Mouse (Mus musculus) lung, postnatal 0 days (tissue): ENCODE measurements around the gene Sdr16c6. TPM values are rescaled to one million over a fixed set of nuclear protein-coding genes. Genes with fewer than 3 reads are reported as not detected.

ENCODE experiments used
- ATAC-seq: fragments of 200-750 bp; cut with Nextera tagmentation; 2 replicates; pipeline ENCODE4 v1.8.0; 2017; ENCODE audit warnings: moderate library complexity
- DNase-seq: peaks from one replicate; pipeline ENCODE4 v3.0.0-alpha.2; 2016; ENCODE audit warnings: low spot score
- H3K27ac ChIP-seq: fragments of 300-500 bp; sonication (generic); 2 replicates; pipeline ENCODE4 v1.5.1; 2014; ENCODE audit warnings: antibody characterized with exemption, mild to moderate bottlenecking, low read length, mixed read lengths
- H3K27me3 ChIP-seq: fragments of 300-500 bp; sonication (generic); replicated peaks from 2 replicates; pipeline ENCODE4 v1.6.1; 2014; ENCODE audit warnings: low read length, mixed read lengths; ENCODE audit not compliant: insufficient read depth
- H3K36me3 ChIP-seq: fragments of 300-500 bp; sonication (generic); 2 replicates; pipeline ENCODE4 v1.6.1; 2014; ENCODE audit warnings: low read length, mixed read lengths; ENCODE audit not compliant: insufficient read depth
- H3K4me1 ChIP-seq: fragments of 300-500 bp; sonication (generic); 2 replicates; pipeline ENCODE4 v1.6.1; 2014; ENCODE audit warnings: antibody characterized with exemption, low read depth, low read length, mixed read lengths; ENCODE audit not compliant: insufficient read depth
- H3K4me2 ChIP-seq: fragments of 300-500 bp; sonication (generic); replicated peaks from 2 replicates; pipeline ENCODE4 v1.6.1; 2014; ENCODE audit warnings: low read depth, mild to moderate bottlenecking, low read length, moderate library complexity, mixed read lengths
- H3K4me3 ChIP-seq: fragments of 300-500 bp; sonication (generic); 2 replicates; pipeline ENCODE4 v1.5.1; 2014; ENCODE audit warnings: low read depth, low read length
- H3K9ac ChIP-seq: fragments of 300-500 bp; sonication (generic); replicated peaks from 2 replicates; pipeline ENCODE4 v1.6.1; 2014; ENCODE audit warnings: low read depth, mild to moderate bottlenecking
- H3K9me3 ChIP-seq: fragments of 300-500 bp; sonication (generic); 2 replicates; pipeline ENCODE4 v1.6.1; 2016; ENCODE audit warnings: low read length, mixed read lengths
- CTCF ChIP-seq: IDR thresholded peaks from 2 replicates; pipeline ENCODE4 v1.5.1; 2016; ENCODE audit warnings: antibody characterized with exemption, mild to moderate bottlenecking
- EP300 ChIP-seq: IDR thresholded peaks from 2 replicates; pipeline ENCODE4 v1.6.1; 2016; ENCODE audit warnings: antibody characterized with exemption, mild to moderate bottlenecking, control low read depth
- WGBS: fragments of 180-500 bp; shearing (Covaris S2); extraction: QIAGEN DNeasy Blood & Tissue Kit; methylation state at CpG from one replicate; pipeline ENCODE4 v1.1.7; 2014; 5-methylcytosine and 5-hydroxymethylcytosine counted together
- polyA plus RNA-seq: library from polyadenylated mRNA; unstranded; fragments of >200 nt; fragmentation: Nextera tagmentation; extraction: Ambion mirVana; gene quantifications from 2 replicates; pipeline ENCODE4 v1.2.1, GENCODE M21; 2015

Sdr16c6 gene
- polyA plus RNA-seq, result not detected in 2 replicates

DNA sequence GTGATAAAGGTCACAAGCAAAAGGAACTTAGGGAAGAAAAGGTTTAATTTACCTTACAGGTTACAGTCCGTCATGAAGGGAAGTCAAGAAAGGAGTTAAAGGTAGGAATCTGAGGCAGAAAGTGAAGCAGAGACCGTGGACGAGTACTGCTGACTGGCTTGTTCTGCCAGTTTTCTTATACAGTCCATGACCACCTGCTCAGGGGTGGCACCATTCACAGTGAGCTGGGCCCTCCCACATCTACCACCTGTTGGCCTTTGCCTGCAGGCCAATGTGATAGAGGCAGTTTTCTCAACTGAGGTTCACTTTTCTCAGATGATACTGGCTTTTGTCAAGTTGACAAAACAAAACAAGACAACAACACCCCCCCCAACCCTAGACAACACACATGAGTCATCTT, at the start of gene Sdr16c6:
Gene Sdr16c6, minus strand, starts transcription at position 151 of the 400 bp plus-strand sequence.
- TF ChIP-seq CTCF (no peak), EP300 (no peak)
- WGBS, result 64% methylated on average over 3 of the region's 3 CpGs
- Histone ChIP-seq H3K9me3 (no peaks in the 10 kb centered on the region), H3K4me2 (no peak within 1 kb of the TSS), H3K36me3 (no peaks in the 10 kb centered on the region), H3K4me3 (no peak within 1 kb of the TSS), H3K27ac (no peak within 1 kb of the TSS), H3K27me3 (no peaks in the 10 kb centered on the region), H3K4me1 (no peaks in the 10 kb centered on the region), H3K9ac (no peak within 1 kb of the TSS)
- ATAC-seq (no peak), DNase-seq (no peak)

DNA sequence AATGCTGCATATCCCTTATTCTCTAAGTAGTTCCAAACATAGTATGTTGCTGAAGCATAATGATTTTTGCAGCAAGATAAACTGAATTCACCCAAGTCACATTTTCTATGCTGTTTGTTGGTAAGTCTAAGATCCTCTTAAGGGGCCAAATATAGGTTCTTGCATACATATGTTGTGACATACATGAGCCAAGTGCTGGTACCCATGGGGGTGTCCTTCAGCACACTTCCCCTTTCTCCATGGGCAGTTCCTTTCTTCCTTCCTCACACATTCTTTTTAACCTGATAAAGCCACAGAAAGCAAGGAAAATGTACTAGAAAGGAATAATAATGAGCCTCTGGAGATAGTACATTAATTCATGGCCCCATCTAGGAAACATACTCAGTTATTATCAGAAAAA, 2.9 kb upstream of the Sdr16c6 start:
- Histone ChIP-seq H3K4me3 (no peak overlapping the region), H3K4me1 (no peaks in the 10 kb centered on the region), H3K9me3 (no peaks in the 10 kb centered on the region), H3K9ac (no peak overlapping the region), H3K27ac (no peak overlapping the region), H3K4me2 (no peak overlapping the region), H3K27me3 (no peaks in the 10 kb centered on the region), H3K36me3 (no peaks in the 10 kb centered on the region)
- ATAC-seq (no peak), DNase-seq (peak; percentile 14)
- no peak for TF ChIP-seq CTCF
- TF ChIP-seq EP300, result no peak

DNA sequence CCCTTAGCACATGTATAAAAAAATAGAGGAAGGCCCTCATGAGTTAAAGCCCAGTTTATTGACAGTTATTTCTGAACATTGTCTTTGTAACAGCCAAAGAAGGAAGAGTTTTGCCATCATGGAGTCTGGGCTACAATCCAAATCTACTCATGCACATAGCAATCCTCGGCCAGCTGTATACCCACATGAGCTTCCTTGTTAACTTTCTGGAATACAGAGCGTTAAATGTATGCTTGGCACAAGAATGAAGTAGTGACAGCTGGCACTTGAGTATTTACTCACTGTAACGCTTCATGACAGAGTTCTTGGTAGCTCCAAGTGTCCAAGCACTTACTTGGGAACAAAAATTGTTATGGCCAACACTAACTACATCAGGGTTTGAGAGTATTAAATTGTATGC, 1.8 kb upstream of the Sdr16c6 start:
- no peak overlapping the region for H3K27ac ChIP-seq
- H3K9me3 ChIP-seq, result no peaks in the 10 kb centered on the region
- H3K27me3 ChIP-seq, result no peaks in the 10 kb centered on the region
- 47% methylated on average over 3 of the region's 3 CpGs for WGBS
- H3K4me2 ChIP-seq, result no peak overlapping the region
- H3K4me1 ChIP-seq, result no peaks in the 10 kb centered on the region
- TF ChIP-seq EP300 (no peak), CTCF (no peak)
- no peak overlapping the region for H3K9ac ChIP-seq
- no peak overlapping the region for H3K4me3 ChIP-seq
- DNase-seq (no peak), ATAC-seq (no peak)
- H3K36me3 ChIP-seq, result no peaks in the 10 kb centered on the region

DNA sequence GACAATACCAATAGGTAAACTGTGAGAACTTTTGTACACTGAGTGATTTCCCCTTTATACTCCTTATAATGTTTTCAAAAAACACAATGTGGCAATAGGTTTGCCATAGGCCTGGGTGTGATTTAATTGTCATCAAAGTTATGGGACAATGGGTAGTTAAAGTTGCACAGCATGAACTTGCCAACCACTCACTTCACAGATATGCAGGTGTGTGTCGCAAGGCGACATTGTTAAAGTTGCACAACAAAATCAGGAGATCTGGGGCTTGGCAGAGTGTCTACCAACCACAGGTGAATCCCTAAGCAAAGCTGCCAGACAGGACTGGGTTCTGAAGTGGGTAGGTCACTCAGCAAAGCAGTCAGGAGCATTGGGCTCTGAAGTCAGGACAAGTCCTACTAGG, 1.3 kb downstream of the Sdr16c6 start:
- Histone ChIP-seq H3K27me3 (no peaks in the 10 kb centered on the region), H3K36me3 (no peaks in the 10 kb centered on the region), H3K4me1 (no peaks in the 10 kb centered on the region), H3K4me3 (no peak overlapping the region), H3K4me2 (no peak overlapping the region), H3K27ac (no peak overlapping the region), H3K9ac (no peak overlapping the region), H3K9me3 (no peaks in the 10 kb centered on the region)
- DNase-seq (no peak), ATAC-seq (no peak)
- 76% methylated on average over 2 of the region's 2 CpGs for WGBS
- TF ChIP-seq EP300 (no peak), CTCF (no peak)

Other genes with a start within 250 kb of the Sdr16c6 start
- 626 and 684 TPM in 2 replicates for gene Gm11808, start 103.9 kb downstream of the Sdr16c6 start, polyA plus RNA-seq